Mouse (Mus musculus): ENCODE measurements around the gene Pde4dip.

GRCm38 (mm10) chr3:97642001-97642400 lies 246.5 kb downstream of the Pde4dip start:
- TF ChIP-seq CTCF (conservative IDR thresholded peaks at IDR 0.05; ENCODE audit: insufficient read depth, insufficient read length, low read depth, low read length) (no peak), POLR2A (IDR thresholded peaks at IDR 0.05; ENCODE audit: low read depth, low read length) (no peak)
